Mouse (Mus musculus): ENCODE data around the gene Gm5134. TPM values are rescaled to one million over a fixed set of nuclear protein-coding genes. Genes with fewer than 3 reads are reported as not detected.
A peak's percentile ranks its signal among the peaks of the same experiment; 100 is the strongest.

The Gm5134 gene
- polyA plus RNA-seq, 1 experiment from 2014 or later, result 0.23 TPM

DNA sequence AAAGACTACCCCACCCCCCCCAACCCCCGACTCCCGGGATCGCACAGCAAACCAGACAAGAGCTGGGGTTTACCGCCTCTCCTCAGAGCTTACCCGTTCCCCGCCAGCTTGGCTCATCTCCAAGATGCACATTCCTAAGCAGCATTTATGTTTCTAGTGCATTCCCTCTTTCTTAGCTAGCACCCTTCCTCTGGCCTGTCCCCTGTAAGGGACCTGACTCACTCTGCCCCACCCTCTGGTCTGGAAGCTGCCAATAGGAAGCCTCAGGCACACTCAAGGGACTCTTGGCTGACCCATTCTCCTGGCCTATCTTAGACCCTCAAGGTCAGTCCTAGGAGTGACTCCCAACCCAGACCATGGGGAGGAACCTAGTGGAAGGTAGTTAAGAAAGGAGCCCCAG lies 24.0 kb upstream of the Gm5134 start:
- no peak overlapping the region for H3K4me3 ChIP-seq (replicated peaks)
- H3K27me3 ChIP-seq, result peaks cover 87% of the 10 kb centered on the region
- H3K36me3 ChIP-seq (replicated peaks), result no peaks in the 10 kb centered on the region
- no peak overlapping the region for H3K9ac ChIP-seq
- H3K27ac ChIP-seq (replicated peaks), result no peak overlapping the region
- H3K4me1 ChIP-seq (replicated peaks), result peaks cover 36% of the 10 kb centered on the region
- WGBS (ENCODE audit: insufficient replicate concordance), result 45% methylated on average over 6 of the region's 6 CpGs
- no peak overlapping the region for H3K4me2 ChIP-seq
- no peak for ATAC-seq (ENCODE audit: insufficient read depth)
- no peaks in the 10 kb centered on the region for H3K9me3 ChIP-seq (replicated peaks)

DNA sequence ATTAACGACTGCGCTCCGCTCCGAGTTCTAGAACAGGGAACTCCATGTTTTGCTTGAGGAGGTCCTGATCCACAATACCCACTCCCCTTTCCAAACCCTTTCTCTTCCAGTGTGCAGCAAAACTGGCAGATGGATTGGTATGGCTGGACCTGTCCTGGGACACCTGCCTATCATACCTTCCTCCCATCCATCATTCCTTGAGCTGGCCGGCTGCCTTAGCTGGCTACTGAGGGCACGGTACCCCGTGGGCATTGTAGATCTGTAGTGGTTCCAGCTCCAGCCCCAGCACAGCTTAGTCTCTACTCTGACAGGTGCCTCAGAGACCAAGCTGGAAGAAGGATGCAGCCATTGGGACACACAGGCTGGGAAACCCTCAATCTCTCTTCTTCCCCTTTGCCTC lies 23.0 kb upstream of the Gm5134 start:
- Histone ChIP-seq H3K36me3 (replicated peaks) (no peaks in the 10 kb centered on the region; the same call in 1 of the 2 replicates), H3K4me3 (replicated peaks) (peak overlapping the region; percentile 52; the same call in 1 of the 2 replicates), H3K4me1 (replicated peaks) (peaks cover 46% of the 10 kb centered on the region), H3K4me2 (0 out of 2 replicates have a peak overlapping the region, but pooled peaks have one; percentile 3), H3K9me3 (replicated peaks) (no peaks in the 10 kb centered on the region), H3K27ac (replicated peaks) (no peak overlapping the region), H3K9ac (no peak overlapping the region), H3K27me3 (peaks cover 80% of the 10 kb centered on the region)
- 31% methylated on average over 7 of the region's 7 CpGs for WGBS (ENCODE audit: insufficient replicate concordance)
- ATAC-seq (ENCODE audit: insufficient read depth), result no peak

- WGBS (ENCODE audit: insufficient replicate concordance), result 1% methylated on average over 43 of the region's 44 CpGs
- peaks cover 76% of the 10 kb centered on the region for H3K27me3 ChIP-seq
- H3K27ac ChIP-seq (replicated peaks), result no peak overlapping the region
- no peaks in the 10 kb centered on the region for H3K9me3 ChIP-seq (replicated peaks)
- H3K4me1 ChIP-seq (replicated peaks), result peaks cover 54% of the 10 kb centered on the region
- H3K9ac ChIP-seq, result peak overlapping the region; percentile 53
- peaks cover 6% of the 10 kb centered on the region for H3K36me3 ChIP-seq (replicated peaks)
- H3K4me2 ChIP-seq, result peak overlapping the region; percentile 78
- peak overlapping the region; percentile 52 for H3K4me3 ChIP-seq (replicated peaks)
- ATAC-seq (ENCODE audit: insufficient read depth), result no peak
Observed at GRCm38 (mm10) chr10:75932081-75932678, 22.1 kb upstream of the Gm5134 start.

GRCm38 (mm10) chr10:75932891-75933290 lies 21.4 kb upstream of the Gm5134 start, which contains the start of gene Chchd10:
Gene Chchd10, plus strand, starts transcription at chr10:75933130.
- Histone ChIP-seq H3K9ac (peak within 1 kb of the TSS; percentile 53), H3K4me3 (replicated peaks) (peak within 1 kb of the TSS; percentile 52), H3K36me3 (replicated peaks) (peaks cover 13% of the 10 kb centered on the region), H3K4me2 (peak within 1 kb of the TSS; percentile 78), H3K9me3 (replicated peaks) (no peaks in the 10 kb centered on the region), H3K27ac (replicated peaks) (no peak within 1 kb of the TSS), H3K27me3 (peaks cover 72% of the 10 kb centered on the region), H3K4me1 (replicated peaks) (peaks cover 61% of the 10 kb centered on the region)
- ATAC-seq (ENCODE audit: insufficient read depth), result no peak
- 45% methylated on average over 6 of the region's 6 CpGs for WGBS (ENCODE audit: insufficient replicate concordance)

DNA sequence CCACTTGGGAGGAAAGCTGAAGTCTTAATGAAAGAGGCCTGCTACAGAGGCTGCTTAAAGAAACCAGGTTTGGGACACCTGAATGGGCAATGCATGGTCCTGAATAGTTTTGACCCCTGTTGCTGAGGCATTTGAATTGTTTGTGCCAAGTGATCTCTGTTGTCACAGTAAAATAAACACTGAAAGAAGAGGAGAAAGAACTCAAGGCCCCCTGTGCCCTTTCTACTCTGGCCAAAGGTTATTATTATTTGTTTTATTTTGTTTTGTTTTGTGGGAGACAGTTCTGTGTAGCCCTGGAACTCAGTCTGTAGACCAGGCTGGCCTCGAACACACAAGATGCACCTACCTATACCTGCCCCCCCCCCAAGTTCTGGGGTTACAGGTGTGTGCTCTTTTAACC lies 19.3 kb upstream of the Gm5134 start:
- ATAC-seq (ENCODE audit: insufficient read depth), result no peak
- Histone ChIP-seq H3K27ac (replicated peaks) (peak overlapping the region; percentile 56), H3K36me3 (replicated peaks) (peaks cover 15% of the 10 kb centered on the region), H3K4me3 (replicated peaks) (peak overlapping the region; percentile 71), H3K4me2 (peak overlapping the region; percentile 97), H3K9ac (peak overlapping the region; percentile 67; the same call in 1 of the 2 replicates), H3K27me3 (peaks cover 51% of the 10 kb centered on the region), H3K9me3 (replicated peaks) (no peaks in the 10 kb centered on the region), H3K4me1 (replicated peaks) (peaks cover 78% of the 10 kb centered on the region)
- WGBS (ENCODE audit: insufficient replicate concordance), result 60% methylated on average over 1 of the region's 1 CpGs

DNA sequence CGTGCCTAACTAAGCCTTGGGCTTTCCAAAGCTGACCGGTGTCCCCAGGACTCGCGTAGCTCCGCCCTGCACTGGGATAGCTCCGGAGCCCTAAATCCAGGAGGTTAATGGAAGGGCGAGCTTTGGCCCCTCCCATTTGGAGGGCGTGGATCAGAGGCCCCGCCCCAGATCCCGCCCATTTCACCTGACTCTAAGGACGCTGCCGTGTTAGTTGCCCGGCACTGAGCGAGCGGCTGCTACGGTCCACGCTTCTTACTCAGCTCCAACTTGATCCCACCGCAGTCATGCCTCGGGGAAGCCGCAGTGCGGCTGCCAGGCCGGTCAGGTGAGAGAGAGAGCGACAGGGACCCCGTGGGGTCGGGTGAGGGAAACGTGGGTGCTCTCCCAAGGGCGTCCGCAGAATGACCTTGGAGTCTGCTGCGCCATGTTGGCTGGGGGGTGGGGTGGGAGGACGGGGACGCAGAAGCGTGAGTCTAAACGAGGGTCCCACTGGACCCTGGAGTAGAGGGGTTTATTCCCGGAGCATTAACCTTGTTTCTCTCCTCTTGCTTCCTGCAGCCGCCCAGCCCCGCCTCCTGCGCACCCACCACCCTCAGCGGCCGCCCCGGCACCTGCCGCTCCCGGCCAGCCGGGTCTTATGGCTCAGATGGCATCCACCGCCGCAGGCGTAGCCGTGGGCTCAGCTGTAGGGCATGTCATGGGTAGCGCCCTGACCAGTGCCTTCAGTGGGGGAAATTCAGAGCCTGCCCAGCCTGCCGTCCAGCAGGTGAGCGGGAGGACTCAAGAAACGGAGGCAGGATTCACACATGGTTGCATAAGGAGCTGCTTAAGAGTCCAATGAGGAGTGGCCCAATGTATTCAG lies 18.4 kb upstream of the Gm5134 start, which contains the start of gene Mmp11:
Mmp11 (minus strand) TSS at position 817 of the 862 bp plus-strand sequence.
- Histone ChIP-seq H3K4me3 (replicated peaks) (peak within 1 kb of the TSS; percentile 71), H3K4me2 (peak within 1 kb of the TSS; percentile 97), H3K36me3 (replicated peaks) (peaks cover 15% of the 10 kb centered on the region), H3K27ac (replicated peaks) (peak within 1 kb of the TSS; percentile 93), H3K4me1 (replicated peaks) (peaks cover 81% of the 10 kb centered on the region), H3K9ac (peak within 1 kb of the TSS; percentile 67), H3K27me3 (peaks cover 42% of the 10 kb centered on the region), H3K9me3 (replicated peaks) (no peaks in the 10 kb centered on the region)
- 2% methylated on average over 51 of the region's 51 CpGs for WGBS (ENCODE audit: insufficient replicate concordance)
- ATAC-seq (ENCODE audit: insufficient read depth), result peak; percentile 70

- no peaks in the 10 kb centered on the region for H3K9me3 ChIP-seq (replicated peaks)
- peak overlapping the region; percentile 67 for H3K9ac ChIP-seq
- H3K27ac ChIP-seq (replicated peaks), result peak overlapping the region; percentile 93
- H3K4me1 ChIP-seq (replicated peaks), result peaks cover 71% of the 10 kb centered on the region
- H3K27me3 ChIP-seq, result peaks cover 30% of the 10 kb centered on the region
- H3K4me3 ChIP-seq (replicated peaks), result peak overlapping the region; percentile 71
- H3K36me3 ChIP-seq (replicated peaks), result peaks cover 15% of the 10 kb centered on the region
- 62% methylated on average over 18 of the region's 18 CpGs for WGBS (ENCODE audit: insufficient replicate concordance)
- ATAC-seq (ENCODE audit: insufficient read depth), result no peak
- H3K4me2 ChIP-seq, result peak overlapping the region; percentile 97
Observed at GRCm38 (mm10) chr10:75936909-75937667, 17.2 kb upstream of the Gm5134 start.

DNA sequence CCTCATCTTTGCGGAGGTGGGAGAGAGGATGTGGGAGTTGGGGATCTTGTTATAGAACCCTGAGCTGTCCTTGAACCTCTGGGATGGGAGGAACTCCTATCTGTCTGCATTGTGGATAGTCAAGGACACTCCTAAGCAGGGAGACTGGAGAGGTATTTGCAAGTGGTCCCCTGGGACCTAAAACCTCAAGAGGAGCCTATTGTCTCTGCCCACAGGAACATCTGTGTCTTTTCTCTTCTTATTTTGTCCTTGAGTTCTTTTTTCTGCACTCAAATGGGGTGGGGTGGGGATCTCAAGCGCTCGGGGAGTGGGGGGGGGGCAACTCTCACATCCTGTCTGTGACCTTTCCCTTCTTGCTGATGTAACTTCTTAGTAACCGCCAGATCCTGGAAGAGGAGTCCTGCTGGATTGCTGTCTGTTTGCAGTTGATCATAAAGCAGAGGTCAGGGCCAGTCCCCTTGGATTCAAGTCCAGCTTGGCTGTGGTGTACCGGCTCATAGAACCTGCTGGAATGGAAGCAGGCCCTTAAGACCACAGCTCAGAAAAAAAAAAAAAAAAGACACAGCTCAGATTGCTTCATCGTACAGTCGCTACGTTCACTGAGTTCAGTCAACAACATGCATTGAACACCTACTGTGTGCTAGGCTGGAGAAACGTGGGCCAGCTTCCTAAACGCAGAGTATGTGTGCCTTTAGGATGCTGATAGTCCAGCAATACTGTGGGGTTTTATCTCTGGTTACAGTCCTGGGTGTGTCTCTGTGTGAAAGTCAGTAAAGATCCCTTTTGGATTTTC lies 16.3 kb upstream of the Gm5134 start:
- Histone ChIP-seq H3K27ac (replicated peaks) (peak overlapping the region; percentile 93), H3K4me1 (replicated peaks) (peaks cover 65% of the 10 kb centered on the region), H3K4me3 (replicated peaks) (peak overlapping the region; percentile 71), H3K9me3 (replicated peaks) (no peaks in the 10 kb centered on the region), H3K4me2 (peak overlapping the region; percentile 97), H3K36me3 (replicated peaks) (peaks cover 15% of the 10 kb centered on the region), H3K27me3 (peaks cover 21% of the 10 kb centered on the region), H3K9ac (peak overlapping the region; percentile 67)
- WGBS (ENCODE audit: insufficient replicate concordance), result 39% methylated on average over 10 of the region's 10 CpGs
- peak; percentile 65 for ATAC-seq (ENCODE audit: insufficient read depth)

- Histone ChIP-seq H3K9me3 (replicated peaks) (no peaks in the 10 kb centered on the region), H3K4me2 (peak overlapping the region; percentile 97), H3K9ac (peak overlapping the region; percentile 77), H3K36me3 (replicated peaks) (peaks cover 15% of the 10 kb centered on the region), H3K4me1 (replicated peaks) (peaks cover 67% of the 10 kb centered on the region), H3K27me3 (peaks cover 6% of the 10 kb centered on the region), H3K27ac (replicated peaks) (peak overlapping the region; percentile 93), H3K4me3 (replicated peaks) (peak overlapping the region; percentile 71)
- 27% methylated on average over 9 of the region's 9 CpGs for WGBS (ENCODE audit: insufficient replicate concordance)
- peak; percentile 75 for ATAC-seq (ENCODE audit: insufficient read depth)
Observed at GRCm38 (mm10) chr10:75939481-75940234, 14.7 kb upstream of the Gm5134 start.
